Mouse (Mus musculus) WW6 (cell line): ENCODE measurements around the gene Tfap4.
A peak's percentile ranks its signal among the peaks of the same experiment; 100 is the strongest.

Source experiments
- DNase-seq: peaks from one replicate; pipeline ENCODE4 v3.0.0-alpha.2; 2013; ENCODE audit warnings: low read depth, low spot score

The Tfap4 gene

GRCm38 (mm10) chr16:4559715-4560144, at the start of gene Tfap4:
Tfap4 (minus strand) TSS chr16:4559854.
- DNase-seq = no peak

DNA sequence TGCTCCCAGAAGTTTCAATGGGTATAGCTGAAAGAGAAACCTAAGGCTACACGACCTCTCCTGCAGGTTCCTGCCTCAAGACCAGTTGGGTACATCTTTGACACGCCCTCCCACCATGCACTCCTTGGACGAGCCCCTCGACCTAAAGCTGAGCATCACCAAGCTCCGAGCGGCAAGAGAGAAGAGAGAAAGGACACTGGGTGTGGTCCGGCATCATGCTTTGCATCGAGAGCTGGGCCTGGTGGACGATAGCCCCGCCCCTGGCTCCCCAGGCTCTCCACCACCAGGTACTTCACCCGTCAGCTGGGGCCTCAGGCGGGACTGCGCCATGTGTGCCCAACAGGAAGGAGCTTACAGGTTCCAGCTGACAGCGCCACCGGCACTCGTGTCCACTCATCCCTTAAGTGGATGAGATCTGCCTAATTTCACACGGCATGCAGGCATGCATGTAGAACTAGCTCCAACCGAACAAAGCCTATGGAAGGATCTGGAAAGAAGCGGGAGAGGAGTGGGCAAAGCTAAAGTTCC, 48.9 kb upstream of the Tfap4 start:
- no peak for DNase-seq

DNA sequence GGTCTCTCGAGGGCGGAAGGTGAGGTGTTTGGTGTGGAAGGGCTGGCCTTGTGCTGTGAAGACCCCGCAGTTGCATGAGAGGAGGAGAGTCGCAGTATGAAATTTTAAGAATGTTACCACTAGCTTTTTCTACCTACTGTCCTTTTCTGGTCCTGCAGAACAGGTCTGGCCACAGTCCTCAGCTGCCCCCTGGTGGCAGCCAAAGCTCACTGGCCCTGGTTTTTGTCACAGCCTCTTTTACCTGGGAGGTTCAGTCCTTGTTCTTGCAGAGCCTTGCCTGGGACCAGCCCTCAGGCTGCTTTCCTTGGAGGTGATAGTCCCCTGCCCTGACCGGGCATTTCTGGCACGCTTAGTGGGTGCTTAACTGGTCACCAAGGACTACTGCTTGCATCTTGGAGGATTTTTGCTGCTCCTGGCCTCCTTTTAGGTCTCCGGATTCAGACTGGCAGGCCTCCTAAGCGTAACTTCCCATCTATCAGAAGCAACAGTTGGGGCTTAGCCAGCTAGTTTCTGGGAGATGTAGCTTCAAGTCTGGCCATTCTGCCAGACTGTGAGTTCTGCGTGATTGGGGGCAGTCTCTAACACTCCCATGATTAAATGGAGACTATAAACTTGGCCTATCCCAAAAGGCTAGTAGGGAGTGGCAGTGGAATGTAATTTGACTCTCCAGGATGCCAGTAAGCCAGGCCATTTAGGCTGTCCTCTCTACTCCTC, 48.3 kb upstream of the Tfap4 start:
- DNase-seq = peak; percentile 50

- DNase-seq = no peak
Measured at GRCm38 (mm10) chr16:4606431-4607084, 46.9 kb upstream of the Tfap4 start.

- DNase-seq = no peak
Measured at GRCm38 (mm10) chr16:4605514-4606131, 46.0 kb upstream of the Tfap4 start.

- no peak for DNase-seq
Measured at GRCm38 (mm10) chr16:4604293-4604837, 44.7 kb upstream of the Tfap4 start.

- no peak for DNase-seq
Measured at GRCm38 (mm10) chr16:4603453-4603837, 43.8 kb upstream of the Tfap4 start.

DNA sequence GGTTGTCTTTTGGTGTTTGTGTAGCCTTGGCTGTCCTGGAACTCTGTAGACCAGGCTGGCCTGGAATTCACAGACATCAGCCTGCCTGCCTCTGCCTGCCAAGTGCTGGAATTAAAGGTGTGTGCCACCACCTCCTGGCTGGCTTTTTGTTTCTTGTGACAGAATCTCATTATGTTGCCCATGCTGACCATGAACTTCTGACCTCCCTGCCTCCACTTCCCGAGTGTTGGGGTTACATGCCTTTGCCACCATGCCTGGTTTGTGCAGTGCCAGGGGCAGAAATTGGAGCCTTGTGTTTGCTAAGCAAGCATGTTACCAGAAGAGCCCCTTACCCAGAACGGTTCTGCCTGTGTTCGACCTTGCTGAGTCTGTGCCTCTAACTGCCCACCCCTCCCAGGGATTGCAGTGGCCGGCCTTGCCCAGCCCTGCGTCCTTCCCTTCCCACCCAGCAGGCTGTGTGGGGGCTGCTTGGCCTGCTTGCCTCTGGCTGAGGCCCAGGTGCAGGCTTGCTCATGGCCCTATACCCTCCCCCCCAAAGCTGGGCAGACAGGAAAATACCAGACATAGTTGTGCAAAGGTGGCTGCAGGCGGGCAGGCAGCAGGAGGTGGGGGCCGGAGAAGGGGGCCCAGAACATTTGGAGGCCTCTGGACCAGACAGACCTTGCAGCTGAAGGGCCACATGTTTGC, 43.3 kb upstream of the Tfap4 start:
- DNase-seq = no peak

DNA sequence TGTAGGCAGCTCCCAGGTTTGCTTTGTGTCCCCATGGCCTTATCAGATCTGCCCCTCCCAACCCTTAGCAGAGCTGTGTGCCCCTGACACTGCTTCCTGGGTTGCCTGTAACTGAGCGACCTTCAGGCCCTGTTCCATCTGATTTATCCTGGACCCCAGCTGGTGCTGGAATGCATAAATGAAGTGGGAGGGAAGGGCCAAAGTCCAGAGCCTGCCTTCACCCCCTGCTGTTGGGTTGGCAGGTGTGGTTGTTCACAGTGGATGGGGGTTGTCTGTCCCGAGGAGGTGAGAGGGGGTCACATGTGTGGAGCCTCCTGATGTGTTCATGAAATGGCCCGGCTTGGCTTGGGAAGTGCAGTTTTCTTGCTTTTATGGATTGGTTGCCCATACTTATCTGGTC, 42.5 kb upstream of the Tfap4 start:
- no peak for DNase-seq

GRCm38 (mm10) chr16:4600701-4601310, 41.2 kb upstream of the Tfap4 start:
- no peak for DNase-seq

DNA sequence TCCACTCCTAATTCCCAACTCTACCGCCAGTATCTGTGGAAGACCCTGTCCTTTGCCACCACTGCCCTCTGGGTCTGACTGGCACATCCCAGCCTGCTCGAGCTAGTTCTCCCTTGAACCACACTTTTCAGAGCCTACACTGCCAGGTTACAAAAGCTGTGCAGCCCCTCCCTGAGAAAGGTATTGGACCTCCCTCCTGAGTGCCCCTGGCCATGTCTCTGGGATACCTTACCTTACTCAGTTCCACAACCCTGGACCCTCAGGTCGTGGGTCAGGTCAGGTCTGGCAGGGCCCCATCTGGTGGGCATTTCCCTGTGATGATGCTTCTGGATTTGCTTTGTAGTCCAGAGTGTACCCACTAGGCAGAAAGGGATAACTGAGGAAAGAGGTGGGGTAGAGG, 40.0 kb upstream of the Tfap4 start:
- no peak for DNase-seq

DNA sequence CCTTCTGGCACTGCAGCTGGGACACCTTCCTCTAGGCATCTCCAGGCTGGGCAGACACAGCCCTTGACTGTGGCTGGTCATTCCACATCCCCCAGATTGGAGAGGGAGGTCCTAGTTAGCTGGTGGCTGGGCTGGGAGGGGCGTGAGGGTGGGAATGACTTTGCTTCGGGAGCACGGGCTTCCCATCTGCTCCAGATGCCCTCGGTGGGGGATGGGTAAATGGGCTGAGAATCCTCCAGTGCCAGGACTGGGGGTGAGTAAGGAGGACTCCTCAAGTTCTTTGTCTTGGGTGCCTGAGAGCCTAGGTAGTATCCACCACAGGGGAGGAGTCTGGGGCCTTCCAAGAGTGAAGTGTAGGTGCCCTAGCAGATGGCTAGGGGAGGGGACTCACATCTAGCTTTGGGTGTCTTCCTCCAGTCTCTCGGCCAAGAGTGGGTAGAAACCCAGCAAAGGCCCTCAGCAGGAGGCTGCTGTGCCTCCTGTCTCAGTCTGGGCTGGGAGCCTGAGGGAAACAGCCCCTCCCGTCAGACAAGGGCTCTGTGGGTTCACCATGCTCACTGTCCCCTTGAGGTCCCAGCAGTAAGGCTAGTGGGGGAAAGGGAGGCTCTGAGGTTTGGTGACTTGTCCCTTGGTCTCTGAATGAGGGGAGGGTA, 39.4 kb upstream of the Tfap4 start:
- DNase-seq = no peak

- DNase-seq = no peak
Measured at GRCm38 (mm10) chr16:4598041-4598440, 38.4 kb upstream of the Tfap4 start.

DNA sequence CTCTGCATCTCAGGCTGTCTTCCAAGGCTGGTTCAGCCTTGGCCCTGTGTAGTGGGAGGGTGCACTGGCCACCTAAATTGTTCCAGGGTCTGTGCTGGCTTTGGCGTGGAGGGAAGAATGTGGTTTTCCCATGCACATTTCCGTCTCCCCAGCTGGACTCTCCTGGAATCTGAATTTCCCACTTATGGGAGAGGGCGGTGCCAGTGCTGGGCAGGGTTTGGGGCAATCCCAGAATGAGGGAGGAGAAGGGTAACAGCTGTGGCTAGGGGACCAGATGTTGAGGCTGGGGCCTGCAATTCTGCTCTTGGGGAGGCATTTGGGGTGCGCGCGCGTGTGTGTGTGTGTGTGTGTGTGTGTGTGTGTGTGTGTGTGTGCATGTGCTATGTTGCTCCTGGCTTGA, 37.6 kb upstream of the Tfap4 start:
- DNase-seq = no peak

DNA sequence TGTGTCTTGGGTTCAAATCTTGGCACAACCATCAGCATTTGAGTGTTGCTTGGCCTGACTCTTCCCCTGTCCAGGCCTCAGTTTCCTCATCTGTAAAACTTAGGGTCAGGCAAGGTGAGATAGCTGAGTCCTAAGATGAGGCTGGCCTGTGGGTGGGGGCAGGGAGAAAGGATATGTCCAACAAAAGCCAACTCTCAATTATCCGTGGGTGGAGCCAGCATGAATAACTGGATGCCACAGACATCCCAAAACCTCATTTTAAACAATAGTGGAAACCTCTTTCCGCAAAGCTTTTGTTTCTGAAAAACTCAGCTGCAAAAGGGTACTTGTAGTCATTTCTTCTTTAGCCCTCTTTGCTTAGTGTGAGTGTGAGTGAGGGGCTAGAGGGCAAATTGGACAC, 37.2 kb upstream of the Tfap4 start:
- DNase-seq = no peak

DNA sequence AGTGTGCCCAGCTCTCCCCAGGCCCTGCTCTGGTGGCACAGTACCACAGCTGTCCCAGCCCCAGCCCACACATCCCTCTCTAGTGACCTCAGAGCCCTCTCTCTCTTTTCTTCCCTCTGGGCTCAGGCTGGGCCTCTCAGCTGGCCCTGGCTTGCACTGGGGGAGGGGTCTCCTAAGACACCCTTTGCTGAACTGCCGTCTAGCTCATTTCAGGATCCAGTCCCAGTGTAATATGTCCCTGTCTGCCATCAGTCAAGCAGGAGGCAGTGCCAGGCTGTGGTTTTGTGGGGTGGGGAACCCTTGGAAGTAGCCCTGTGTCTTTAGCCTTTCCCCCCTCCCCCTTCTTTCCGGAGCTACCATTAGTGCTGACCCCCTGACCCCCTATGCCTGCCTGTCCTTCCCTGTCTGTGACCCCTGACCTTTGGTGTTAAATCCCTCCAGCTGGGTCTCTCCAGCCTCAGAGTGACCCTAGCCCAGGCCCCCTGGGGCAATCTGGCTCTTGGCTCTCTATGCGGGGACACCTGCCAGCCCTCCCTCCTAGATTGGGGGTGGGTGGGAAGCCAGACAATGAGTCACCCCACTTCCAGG, 36.6 kb upstream of the Tfap4 start:
- no peak for DNase-seq

DNA sequence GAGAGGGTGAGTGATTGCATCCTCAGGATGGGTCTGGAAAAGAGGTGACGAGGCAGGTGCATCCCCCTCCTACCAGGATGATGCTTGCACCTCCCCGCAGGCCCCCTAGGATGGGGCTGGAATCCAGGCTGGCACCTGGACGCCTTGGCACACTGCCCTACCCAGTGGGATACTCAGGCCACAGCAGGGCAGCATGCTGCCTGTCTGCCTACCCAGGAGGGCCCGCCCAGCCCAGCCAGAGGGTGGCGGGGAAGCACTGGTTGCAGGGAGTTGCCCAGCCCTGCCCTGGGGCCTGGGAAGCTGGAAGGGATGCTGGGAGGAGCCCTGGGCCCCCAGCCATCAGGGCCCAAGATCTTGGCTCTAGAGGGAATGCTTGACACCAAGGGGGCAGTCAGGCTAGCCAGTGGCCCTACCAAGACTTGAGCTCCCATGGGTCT, 35.9 kb upstream of the Tfap4 start:
- no peak for DNase-seq

GRCm38 (mm10) chr16:4594814-4595526, 35.3 kb upstream of the Tfap4 start:
- no peak for DNase-seq

GRCm38 (mm10) chr16:4593971-4594813, 34.5 kb upstream of the Tfap4 start, which contains the start of gene Glis2:
Glis2 (plus strand) TSS chr16:4594713.
- DNase-seq = no peak
